In genomic region chr10:21393390-21393789, GRCm38 (mm10) we compare ENCODE assay signal across 27 mouse cellular contexts. TPM values are rescaled to one million over a fixed set of nuclear protein-coding genes. Genes with fewer than 3 reads are reported as not detected.
"Had no signal": no experiment of that assay in that cellular context is flagged by ENCODE, and none has a peak within 500 bp of the region (broad histone marks: within the 10 kb centered on the region; RNA-seq: fewer than 3 reads in every experiment).

No protein-coding gene starts in this region.

- ATAC-seq: inflammation-experienced regulatory T-cells, adult 6 months; intestine, embryonic 16.5 days; liver, embryonic 12.5 days; midbrain, embryonic 13.5 days; midbrain, embryonic 16.5 days had no signal

- H3K4me1 ChIP-seq: limb, embryonic 12.5 days; limb, embryonic 15.5 days; liver, embryonic 12.5 days; liver, embryonic 15.5 days; midbrain, embryonic 13.5 days; neural tube, embryonic 13.5 days had no signal

- H3K36me3 ChIP-seq: limb, embryonic 12.5 days; limb, embryonic 15.5 days; midbrain, embryonic 10.5 days; midbrain, embryonic 13.5 days; neural tube, embryonic 13.5 days had no signal

- H3K9ac ChIP-seq: limb, embryonic 12.5 days; limb, embryonic 15.5 days; liver, embryonic 12.5 days; liver, embryonic 15.5 days; midbrain, embryonic 13.5 days; neural tube, embryonic 13.5 days had no signal

- H3K4me3 ChIP-seq: layer of hippocampus, adult 2 months; left cerebral cortex, adult 2 months; limb, embryonic 12.5 days; limb, embryonic 15.5 days; liver, embryonic 12.5 days; liver, embryonic 15.5 days; midbrain, embryonic 10.5 days; midbrain, embryonic 13.5 days; myocyte; neural tube, embryonic 13.5 days had no signal

- DNase-seq: kidney, adult 18-20 months; kidney, adult 9 months; kidney, postnatal 14 days; kidney, postnatal 4 days; layer of hippocampus, postnatal 36 days; left cerebral cortex, postnatal 4 days; lung, adult 2 months; lung, postnatal 14 days; lung, postnatal 4 days; retina, postnatal 1 day; thymus, adult 18-20 months; thymus, postnatal 4 days had no signal

- H3K27me3 ChIP-seq: limb, embryonic 12.5 days; limb, embryonic 15.5 days; liver, embryonic 15.5 days; midbrain, embryonic 13.5 days; neural tube, embryonic 13.5 days had no signal

- H3K4me2 ChIP-seq: limb, embryonic 12.5 days; limb, embryonic 15.5 days; liver, embryonic 12.5 days; liver, embryonic 15.5 days; midbrain, embryonic 13.5 days; neural tube, embryonic 13.5 days had no signal

- H3K9me3 ChIP-seq: limb, embryonic 12.5 days; limb, embryonic 15.5 days; liver, embryonic 12.5 days; liver, embryonic 15.5 days; midbrain, embryonic 10.5 days; midbrain, embryonic 13.5 days; neural tube, embryonic 13.5 days had no signal

- H3K27ac ChIP-seq: layer of hippocampus, adult 2 months; left cerebral cortex, adult 2 months; limb, embryonic 12.5 days; limb, embryonic 15.5 days; liver, embryonic 12.5 days; liver, embryonic 15.5 days; midbrain, embryonic 10.5 days; midbrain, embryonic 13.5 days; neural tube, embryonic 13.5 days had no signal

RNA-seq across cellular contexts. Expression of gene Aldh8a1, which starts 16.3 kb away (rescaled TPM):
- total RNA-seq: left cerebral cortex, postnatal 4 days; monocyte, adult 5-6 weeks had no signal
- polyA plus RNA-seq: inflammation-experienced regulatory T-cells, adult 6 months; limb, embryonic 12.5 days; limb, embryonic 15.5 days; midbrain, embryonic 16.5 days; myocyte; neural tube, embryonic 13.5 days; small intestine, adult 2 months had no signal
